Mouse (Mus musculus): ENCODE measurements at regions not wholly inside any gene's neighbourhood (a gene's known extent, or its start where the extent isn't known, plus 50 kb on each side); places are given as distances from the start of the nearest gene placed in this dataset.

DNA sequence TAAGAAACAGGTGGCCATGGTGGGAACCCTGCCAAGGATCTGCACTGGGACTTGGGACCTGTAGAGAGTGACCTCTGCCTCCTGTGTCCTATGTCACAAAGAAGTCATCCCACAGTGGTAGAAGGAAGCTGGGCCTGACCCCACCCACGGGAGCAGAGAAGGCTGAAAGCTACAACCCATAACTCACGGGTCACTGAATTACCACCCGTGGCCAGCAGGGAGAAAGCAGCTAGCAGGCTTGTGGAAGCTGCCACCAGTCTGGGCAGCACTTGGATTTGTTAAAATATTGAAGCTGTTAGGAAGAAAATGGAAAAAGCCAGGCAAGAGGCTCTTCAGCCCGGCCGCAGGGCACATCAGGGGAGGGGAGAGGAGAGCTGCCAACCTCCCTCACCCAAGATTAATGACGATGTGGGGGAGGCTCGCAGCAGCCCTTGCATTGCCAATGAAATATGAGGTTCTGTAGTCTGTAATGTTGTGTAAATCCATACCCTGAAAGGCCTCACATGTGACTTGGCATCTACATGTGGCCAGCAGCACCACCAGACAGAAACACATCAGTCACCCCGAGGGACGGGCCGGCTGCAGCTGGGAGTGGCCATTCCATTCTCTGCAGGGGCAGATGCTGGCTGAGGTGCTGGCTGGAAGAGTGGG is 94.5 kb downstream of the Olfm1 start:
- no peak for DNase-seq (ENCODE audit: low spot score in 2 of 2)

- no peak for DNase-seq (ENCODE audit: low spot score in 2 of 2)
Measured at GRCm38 (mm10) chr2:28289339-28289738, 96.5 kb downstream of the Olfm1 start.

DNA sequence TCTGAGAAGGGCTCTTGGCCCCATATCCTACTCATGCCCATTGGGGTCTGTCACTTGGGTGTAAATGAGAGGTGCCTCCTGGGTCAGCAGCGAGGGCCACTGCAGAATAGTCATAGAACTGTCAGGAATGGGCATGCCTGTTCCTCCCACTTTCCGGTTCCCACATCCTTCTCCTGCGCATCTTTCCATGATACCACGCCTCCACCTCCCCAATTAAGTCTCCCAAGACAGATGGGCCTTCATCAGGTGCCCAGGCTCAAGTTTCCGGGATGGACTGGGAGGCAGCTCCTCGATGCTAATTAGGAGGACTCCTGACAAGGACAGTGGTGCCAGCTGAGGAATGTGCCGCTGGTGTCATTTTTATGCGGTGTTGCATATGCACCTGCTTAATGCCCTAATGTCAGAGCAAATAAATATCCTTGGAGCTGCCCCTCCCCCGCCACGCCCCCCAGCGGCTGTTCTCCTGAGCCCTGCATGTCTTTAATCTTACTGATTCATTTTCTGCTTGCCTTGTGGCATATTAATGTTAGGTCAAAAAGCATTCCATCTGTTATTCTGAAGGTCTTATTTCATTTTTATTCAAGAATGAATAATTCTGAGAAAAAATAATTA is 97.2 kb downstream of the Olfm1 start:
- DNase-seq (ENCODE audit: low spot score in 2 of 2) = no peak

DNA sequence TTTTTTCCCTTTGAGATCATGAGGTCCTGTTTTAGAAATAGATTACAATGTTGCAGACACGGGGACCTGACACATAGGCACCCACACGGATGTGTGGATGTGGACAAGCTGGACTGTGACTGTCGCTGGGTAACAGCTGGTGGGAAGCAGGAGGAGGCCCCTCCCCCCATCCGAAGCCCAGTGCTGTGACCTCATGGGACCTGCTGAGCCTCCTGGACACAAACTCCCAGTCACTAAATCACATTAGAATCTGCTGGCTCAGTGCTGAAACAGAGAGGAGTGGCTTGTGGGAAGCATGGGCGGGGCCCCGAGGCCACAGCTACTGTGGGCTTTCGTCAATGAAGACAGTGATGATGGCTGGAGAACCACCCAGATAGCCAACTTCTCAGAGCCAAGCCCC is 101.7 kb downstream of the Olfm1 start:
- no peak for DNase-seq (ENCODE audit: low spot score in 2 of 2)

DNA sequence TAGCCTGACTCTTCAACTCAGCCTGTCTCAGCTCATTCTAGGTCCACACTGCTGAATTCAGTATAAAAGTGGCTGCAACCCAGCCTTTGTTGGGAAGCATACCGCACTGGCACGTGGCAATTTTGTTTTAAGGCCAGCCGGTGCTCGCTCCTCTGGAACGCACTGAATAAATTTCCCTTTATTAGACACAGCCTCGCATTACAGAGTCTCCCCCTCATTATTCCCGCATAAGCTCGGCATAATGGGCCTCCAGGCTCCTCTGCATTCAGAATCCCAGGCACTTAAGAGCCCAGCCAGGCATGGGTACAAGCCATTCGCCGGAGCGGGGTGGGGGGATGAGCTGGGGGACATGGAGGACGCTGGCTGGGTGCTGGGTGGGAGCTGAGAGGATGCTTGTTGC is 103.4 kb downstream of the Olfm1 start:
- peak; percentile 43 to 63 for DNase-seq (ENCODE audit: low spot score in 2 of 2)

DNA sequence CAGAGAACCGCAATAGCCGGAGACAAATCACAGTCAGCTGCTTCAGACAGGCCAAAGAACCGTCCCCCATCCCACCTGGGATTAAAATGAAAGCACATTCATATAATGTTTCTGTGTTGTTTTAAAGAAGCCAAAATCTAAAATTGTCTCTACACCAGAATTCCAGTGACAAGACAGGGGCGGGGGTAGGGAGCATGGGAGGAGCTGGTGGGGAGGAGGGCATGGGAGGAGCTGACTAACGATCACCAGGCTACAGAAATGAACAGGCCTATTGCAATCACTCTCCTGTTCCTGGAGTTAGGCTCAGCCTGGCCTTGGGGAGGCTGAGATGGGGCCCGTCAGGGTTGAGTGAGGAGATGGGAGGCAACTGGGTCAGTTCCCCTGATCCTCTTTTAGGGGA is 105.9 kb downstream of the Olfm1 start:
- no peak for DNase-seq (ENCODE audit: low spot score in 2 of 2)

DNA sequence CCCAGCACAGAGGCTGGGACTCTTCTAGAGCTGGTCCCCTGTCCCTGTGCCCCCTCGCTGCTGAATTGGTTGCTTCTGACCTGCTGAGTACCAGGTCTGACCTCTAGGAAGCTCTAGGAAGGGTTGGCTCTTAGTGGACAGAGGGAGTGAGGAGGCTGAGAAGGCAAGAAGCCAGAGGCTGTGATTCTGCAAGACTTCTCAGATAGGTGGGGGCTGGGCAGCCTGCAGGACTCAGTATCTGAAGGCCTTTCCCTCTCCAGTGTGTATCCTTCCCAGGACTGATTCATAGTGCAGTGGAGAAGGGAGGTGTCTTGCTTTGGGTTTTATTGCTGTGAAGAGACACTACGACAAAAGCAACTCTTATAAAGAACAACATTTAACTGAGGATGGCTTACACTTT is 106.6 kb downstream of the Olfm1 start:
- DNase-seq (ENCODE audit: low spot score in 2 of 2) = no peak

DNA sequence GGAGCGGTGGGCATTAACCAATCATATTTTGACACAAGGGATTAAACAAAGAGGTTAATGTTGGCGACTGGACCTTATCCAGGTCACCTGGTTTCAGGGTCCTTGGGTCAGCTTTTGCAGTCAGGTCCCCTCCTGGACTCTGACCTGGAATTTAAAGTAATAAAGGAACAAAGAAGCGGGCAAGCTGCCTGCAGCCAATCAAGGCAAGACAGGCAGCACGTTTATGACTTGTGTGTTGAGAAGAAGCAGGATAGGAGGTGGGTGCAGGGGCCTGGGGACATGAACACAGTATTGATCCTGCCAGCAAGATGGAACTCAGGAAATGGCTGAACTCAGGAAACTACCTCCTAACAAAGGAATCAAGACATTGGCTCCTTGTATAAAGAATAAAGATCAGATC is 108.5 kb downstream of the Olfm1 start:
- no peak for DNase-seq (ENCODE audit: low spot score in 2 of 2)

GRCm38 (mm10) chr2:28303936-28304335 is 111.1 kb downstream of the Olfm1 start:
- DNase-seq (ENCODE audit: low spot score in 2 of 2) = no peak

- no peak for DNase-seq (ENCODE audit: low spot score in 2 of 2)
Measured at GRCm38 (mm10) chr2:28304712-28305111, 111.9 kb downstream of the Olfm1 start.

DNA sequence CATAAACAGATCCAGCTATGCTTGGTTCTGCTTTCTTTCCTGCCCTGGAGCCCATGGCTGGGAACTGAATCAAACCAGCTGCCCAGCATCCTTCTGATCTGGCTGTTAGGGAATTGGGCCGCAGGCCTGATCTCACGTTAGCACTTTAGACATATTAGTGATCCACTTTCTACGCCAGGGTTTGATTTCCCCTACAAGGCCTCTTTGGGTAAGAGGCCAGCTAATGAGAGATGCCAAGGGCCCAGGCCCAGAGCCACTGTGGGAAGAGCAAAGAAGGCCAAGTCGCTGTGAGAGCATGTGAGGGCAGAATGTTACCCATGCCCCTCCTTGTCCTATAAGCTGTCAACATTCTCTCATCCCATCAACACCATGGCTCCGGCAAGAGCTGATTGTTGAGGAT is 116.3 kb downstream of the Olfm1 start:
- peak in 1 of 2 experiments; percentile 51 for DNase-seq (ENCODE audit: low spot score in 2 of 2)

DNA sequence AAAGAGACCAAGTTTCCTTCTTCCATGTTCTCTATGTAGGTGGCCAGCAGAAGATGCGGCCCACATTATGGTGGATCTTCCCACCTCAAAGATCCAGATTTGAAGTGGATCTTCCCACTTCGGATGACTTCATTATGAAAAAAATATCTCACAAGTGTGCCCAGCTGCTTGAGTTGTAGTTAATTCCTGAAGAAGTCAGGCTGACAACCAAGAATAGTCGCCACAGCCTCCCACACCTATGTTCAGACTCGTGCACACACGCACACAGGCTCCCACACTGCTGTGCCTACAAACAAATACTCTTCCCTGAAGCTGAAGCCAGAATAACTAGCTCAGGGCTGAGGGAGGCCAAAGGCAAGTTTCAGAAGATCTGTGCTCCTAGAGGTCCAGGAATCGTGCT is 119.4 kb downstream of the Olfm1 start:
- no peak for DNase-seq (ENCODE audit: low spot score in 2 of 2)

- no peak for DNase-seq (ENCODE audit: low spot score in 2 of 2)
Measured at GRCm38 (mm10) chr2:28325502-28325901, 121.1 kb upstream of the Ppp1r26 start.

GRCm38 (mm10) chr2:28326056-28326455 is 120.5 kb upstream of the Ppp1r26 start:
- DNase-seq (ENCODE audit: low spot score in 2 of 2) = peak in 1 of 2 experiments; percentile 34

- DNase-seq (ENCODE audit: low spot score in 2 of 2) = no peak
Measured at GRCm38 (mm10) chr2:28326682-28327081, 119.9 kb upstream of the Ppp1r26 start.

- no peak for DNase-seq (ENCODE audit: low spot score in 2 of 2)
Measured at GRCm38 (mm10) chr2:28329130-28329529, 117.5 kb upstream of the Ppp1r26 start.

DNA sequence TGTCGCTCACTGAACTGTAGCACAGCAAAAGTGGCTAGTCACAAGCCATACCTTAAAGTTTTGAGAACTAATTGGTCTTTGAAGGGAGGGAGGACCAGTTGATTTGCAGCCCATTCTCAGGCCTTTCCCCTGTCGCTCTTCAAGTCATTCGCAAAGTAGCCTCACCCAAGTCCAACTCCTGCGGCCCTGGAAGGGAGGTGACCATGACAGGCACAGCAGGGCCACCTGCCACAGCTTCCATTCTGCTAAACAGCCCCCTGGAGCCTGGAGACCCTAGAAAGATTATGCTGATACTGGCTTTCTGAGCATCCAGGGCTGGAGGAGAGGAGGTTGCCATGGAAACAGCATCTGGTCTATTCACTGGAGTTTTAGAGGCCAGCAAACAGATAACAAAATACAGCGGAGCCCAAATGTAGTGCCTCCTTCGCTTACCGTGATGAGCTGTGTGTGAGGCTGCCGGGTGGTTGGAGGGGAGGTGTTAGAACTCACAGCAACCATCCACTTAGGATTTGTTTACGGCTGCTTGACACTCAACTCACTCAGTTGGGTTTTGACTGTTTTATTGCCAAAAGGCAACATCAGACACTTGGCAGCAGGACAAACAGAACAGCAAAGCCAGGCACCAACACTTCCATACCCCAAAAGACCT is 111.3 kb upstream of the Ppp1r26 start:
- peak; percentile 40 to 50 for DNase-seq (ENCODE audit: low spot score in 2 of 2)

DNA sequence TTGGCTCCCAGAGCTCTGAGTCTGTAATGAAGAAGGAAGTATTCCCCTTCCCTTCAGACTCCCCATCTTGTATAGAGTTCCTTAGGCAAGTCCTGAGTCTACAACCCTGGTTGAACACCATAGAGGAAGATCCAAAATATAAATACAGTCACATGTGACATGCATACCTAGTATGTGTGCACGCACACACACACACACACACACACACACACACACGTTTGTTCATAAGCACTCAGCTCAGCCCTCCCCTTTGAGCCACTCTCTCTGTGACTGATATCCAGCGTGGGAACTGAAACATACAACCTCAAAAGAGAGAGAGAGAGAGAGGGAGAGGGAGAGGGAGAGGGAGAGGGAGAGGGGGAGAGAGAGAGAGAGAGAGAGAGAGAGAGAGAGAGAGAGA is 110.8 kb upstream of the Ppp1r26 start:
- no peak for DNase-seq (ENCODE audit: low spot score in 2 of 2)

DNA sequence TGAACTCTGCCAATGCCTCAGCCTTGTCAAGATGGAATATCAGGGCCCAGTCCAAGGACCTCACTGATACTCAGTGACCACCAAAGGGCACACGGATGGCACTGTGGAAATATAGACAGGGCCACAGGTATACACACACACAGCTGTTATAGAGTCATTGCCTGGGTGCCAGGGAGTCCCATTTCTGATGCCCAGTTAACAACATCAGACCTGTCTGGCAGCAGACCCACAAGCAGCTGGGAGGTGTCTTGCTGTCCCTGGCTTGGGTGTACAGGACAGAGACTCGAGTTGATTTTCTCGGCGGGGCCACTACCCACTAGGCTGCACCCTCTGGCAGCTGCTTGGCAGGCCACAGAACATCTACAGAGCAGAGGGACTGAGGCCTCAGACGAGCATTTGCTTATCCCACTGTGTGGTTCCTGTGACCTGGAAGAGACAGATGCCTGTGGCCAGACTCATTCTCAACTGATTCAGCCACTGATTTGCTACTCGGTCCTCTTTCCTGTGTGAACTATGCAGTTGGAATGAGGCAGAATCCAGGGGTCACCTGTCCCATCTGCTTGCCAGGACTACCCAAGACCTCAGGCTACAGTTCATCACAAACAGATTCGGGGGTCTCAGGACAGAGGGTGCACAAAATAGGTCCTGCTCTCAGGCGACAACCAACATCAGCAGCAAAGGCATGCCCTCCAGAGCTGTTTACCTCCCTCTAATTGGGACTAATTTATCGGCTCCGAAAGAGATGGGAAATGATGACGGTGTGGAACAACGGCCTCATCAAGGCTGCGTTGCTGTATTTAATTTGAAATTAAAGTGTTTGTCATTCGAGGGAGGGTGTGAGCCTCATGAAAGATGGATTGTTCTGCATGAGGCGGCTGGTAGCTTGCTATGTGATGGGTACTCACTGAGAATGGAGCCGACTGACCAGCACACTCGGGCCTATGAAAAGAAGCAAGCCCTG is 110.0 kb upstream of the Ppp1r26 start:
- DNase-seq (ENCODE audit: low spot score in 2 of 2) = no peak

DNA sequence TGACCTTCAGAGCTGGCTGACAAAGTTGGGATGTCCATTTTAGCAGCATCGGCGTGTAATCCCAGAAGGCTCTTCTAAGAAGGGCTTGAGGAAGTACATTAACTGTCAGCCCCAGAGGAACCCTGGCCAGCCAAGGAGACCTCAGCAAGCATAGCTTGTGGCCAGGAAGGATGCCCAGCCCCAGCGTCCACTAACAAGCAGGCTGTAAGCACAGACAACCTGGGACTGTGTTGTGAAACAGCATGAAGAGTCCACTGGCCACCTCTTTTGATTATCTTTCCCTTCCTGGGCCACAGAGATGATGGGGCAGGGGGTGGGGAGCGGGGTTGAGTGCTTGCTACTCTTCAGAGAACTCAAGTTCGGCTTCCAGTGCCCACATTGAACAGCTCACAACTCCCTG is 109.0 kb upstream of the Ppp1r26 start:
- no peak for DNase-seq (ENCODE audit: low spot score in 2 of 2)

- no peak for DNase-seq (ENCODE audit: low spot score in 2 of 2)
Measured at GRCm38 (mm10) chr2:28341304-28341703, 105.3 kb upstream of the Ppp1r26 start.

DNA sequence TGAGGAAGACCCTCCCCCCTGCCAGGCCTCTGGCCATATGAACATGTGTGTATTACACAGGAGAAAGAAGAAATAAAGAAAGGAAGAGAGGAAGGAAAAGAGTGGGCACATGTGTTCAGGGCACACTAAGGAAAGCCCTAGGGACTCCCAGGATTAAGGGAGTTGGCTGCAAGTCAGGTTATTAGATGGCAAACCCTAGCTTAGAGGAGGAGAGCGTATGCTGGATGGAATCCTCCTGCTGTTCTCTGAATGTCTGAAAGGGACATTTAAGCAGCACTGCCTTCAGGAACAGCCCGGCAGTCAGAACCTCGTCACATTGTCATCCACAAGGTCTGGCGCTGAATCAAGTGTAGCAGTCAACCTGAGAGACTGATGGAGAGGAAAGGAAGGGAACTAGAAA is 98.1 kb upstream of the Ppp1r26 start:
- DNase-seq (ENCODE audit: low spot score in 2 of 2) = no peak

Measured in layer of hippocampus, postnatal 14 days (tissue).